Mouse (Mus musculus): ENCODE results near the gene Traf5.

Gene Traf5

DNA sequence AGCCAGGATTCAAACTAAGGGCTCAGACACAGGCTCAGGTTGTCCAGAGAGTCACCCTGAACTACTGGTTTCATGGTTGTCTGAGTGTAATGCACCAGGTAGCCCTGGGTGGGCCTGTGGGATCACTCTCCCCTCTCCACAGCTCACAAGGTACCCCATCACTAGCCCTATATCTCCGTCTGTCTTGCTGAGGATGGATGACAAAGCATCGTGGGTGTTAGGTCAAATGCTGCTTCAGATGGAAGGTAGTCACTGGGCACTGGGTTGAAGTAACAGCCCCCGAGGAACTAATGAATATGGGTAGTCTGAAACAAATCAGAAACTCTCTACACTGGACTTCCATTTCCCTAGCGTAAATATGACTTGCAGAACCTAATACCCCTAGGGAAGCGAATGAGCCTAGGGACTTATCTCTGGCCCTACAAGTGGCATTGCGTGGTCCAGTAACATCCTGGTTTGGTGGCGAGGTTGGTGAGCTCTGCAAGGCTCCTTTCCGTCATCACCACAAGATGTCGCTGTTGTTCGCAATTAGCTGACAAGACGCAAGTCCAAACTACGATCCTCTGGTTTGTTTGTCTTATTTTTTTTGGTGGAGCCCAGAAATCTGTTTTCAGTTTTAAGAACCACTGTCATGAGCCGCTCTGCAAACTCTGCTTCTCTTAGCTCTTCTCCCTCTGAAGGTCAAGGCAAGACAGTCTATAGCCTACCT lies 127.4 kb downstream of the Traf5 start:
- DNase-seq (ENCODE audit: low read depth), result peak; percentile 62

GRCm38 (mm10) chr1:191963948-191964772 lies 128.2 kb downstream of the Traf5 start:
- DNase-seq (ENCODE audit: low read depth), result peak; percentile 50

- DNase-seq (ENCODE audit: low read depth), result peak; percentile 39
Observed at GRCm38 (mm10) chr1:191963413-191963812, 128.9 kb downstream of the Traf5 start.

GRCm38 (mm10) chr1:191960946-191961345 lies 131.4 kb downstream of the Traf5 start:
- DNase-seq (ENCODE audit: low read depth), result no peak

DNA sequence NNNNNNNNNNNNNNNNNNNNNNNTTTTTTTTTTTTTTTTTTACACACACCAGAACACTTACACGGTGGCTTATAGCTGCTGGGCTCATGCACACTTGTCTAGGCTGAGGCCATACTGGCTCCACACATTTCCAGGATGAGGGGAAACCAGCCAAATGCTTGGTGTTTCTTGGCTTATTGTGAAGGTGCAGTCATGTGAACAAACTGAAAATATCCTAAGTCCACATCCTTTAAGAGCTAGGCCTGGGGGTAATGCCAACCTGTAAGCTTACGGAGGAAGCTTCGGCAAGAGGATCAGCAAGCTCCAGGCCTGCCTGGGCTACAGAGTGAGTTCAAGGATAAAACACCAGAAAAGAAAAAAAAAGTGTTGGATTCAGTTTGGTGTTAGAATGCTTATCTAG lies 135.0 kb downstream of the Traf5 start:
- DNase-seq (ENCODE audit: low read depth), result no peak

GRCm38 (mm10) chr1:191956871-191957270 lies 135.5 kb downstream of the Traf5 start:
- DNase-seq (ENCODE audit: low read depth), result no peak

DNA sequence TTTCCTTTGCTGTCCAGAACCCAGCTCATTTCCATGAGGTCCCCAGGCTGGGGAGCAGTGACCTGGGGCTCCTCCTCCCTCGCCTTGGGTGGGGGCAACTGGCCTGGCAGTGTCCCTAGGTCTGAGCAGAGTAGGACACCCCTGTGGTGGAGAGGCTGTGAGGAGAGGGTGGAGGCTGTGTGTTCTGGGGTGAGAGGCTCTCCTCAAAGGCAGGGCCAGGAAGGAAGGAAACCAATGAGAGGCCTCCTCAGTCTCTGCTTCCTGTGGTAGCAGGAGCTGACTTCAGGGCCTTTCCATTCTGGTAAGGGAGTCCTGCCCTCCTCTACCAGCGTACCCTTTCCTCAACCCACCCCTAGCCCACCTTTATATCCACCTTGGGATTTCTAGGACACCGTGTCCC lies 136.1 kb downstream of the Traf5 start:
- DNase-seq (ENCODE audit: low read depth), result no peak

DNA sequence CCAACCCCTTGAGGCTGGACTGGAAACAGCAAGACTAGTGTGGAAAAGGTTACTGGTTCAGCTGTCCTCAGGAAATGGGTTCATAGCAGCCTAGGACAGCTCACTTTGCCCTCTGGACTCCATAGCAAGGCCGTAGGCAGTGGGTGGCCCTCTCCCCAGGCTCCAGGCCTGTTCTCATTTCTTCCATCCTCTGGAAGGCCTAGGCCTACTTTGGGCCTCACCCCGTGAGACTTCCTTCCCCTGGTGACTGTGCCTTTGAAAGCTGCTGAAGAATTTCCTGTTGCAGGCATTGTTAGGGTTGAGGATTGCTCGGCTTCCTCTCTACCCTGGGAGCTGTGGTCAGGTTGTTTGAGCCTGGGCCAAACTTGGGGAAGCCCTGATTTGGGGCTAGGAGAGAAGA lies 137.3 kb downstream of the Traf5 start:
- no peak for DNase-seq (ENCODE audit: low read depth)

- DNase-seq (ENCODE audit: low read depth), result no peak
Observed at GRCm38 (mm10) chr1:191952733-191953335, 139.5 kb downstream of the Traf5 start.

DNA sequence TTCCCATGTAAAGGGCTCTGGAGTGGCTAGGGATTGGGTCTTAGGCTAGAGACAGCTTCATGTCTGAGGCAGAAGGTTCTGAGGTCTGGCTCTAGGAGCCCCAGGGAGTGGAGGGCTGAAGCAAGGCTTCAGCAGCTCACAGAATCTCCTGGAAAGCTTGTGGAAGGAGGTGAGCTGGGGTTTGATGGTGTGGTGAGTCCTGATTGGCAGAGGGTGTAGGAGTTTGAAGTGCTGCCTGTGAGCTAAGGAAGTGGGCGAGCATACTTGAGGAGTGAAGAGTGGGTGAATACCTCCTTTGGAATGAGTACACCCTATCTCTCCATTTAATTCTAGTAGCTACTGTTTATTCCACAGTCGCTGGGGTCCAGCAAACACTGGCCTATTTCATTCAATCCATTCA lies 141.7 kb downstream of the Traf5 start:
- no peak for DNase-seq (ENCODE audit: low read depth)

- DNase-seq (ENCODE audit: low read depth), result no peak
Observed at GRCm38 (mm10) chr1:191948600-191948999, 143.8 kb downstream of the Traf5 start.

- no peak for DNase-seq (ENCODE audit: low read depth)
Observed at GRCm38 (mm10) chr1:191947796-191948195, 144.6 kb downstream of the Traf5 start.

All from fibroblast of lung, adult 2 months (primary cell).